Mouse (Mus musculus) C3H10T1/2 (cell line): Measurements from ENCODE around the gene Olfr314. TPM values are rescaled to one million over a fixed set of nuclear protein-coding genes. Genes with fewer than 3 reads are reported as not detected.

Experiments used
- polyA plus RNA-seq, 2 experiments: library from polyadenylated mRNA; unstranded; fragments of >200 nt; fragmentation: generic; extraction: Trizol; gene quantifications; one replicate each; pipeline ENCODE4 v1.2.1; 2012; ENCODE audit warnings: missing spikeins in 2 of 2

The Olfr314 gene
- not detected for polyA plus RNA-seq

DNA sequence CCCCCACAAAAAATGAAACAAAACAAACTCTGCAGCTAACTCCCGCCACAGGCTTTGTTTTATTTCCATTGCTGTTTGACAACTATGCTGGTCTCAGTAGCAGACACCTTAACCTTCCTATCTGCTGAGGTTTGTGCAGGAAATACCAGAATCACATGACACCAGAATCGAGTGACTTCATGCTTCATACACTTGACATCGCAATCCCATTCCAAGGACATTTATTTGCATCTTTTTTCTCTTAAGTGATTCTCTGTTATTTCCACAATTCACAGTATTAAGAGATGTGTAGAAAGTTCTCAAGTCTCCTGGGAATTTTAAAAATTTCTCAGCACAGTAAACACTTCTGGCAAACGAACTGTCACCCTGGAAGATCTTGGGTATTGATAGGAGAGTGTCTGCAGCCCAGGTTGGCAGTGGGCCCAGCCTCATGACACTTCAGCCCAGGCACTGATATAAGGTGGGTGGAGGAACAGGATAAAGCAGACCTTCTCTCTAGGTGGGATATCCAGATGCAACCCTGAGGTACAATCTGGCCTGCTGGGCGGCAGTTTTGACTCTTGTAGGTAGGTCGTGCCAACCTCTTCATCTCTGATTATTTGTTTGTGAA, at the start of gene Olfr314:
TSS of gene Olfr314 (plus strand) at position 473 of the 610 bp plus-strand sequence.

DNA sequence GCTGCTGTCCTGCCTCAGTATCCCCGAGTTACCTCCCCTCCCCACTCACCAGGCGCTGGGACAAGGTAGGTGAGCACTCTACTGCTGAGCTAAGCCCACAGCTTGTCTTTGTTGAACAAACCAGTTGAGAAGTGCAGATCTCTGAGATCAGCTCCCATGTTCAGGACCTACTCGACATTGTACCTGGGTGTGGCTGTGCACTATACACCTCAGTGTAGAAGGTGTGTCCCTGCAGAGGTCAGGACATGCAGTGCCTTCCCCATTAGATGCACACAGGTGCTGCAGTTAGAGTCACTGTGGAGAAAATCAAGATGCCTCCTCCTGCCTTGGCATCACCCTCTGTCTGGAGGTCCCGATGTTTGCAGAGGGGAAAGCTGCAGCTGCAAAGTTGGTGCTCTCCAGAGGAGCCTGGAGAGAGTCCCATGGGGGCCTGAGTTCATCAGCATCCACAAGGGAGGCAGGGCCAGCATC, 43.9 kb upstream of the Olfr314 start, which contains the start of gene Olfr317:
TSS of gene Olfr317 (minus strand) at position 421 of the 471 bp plus-strand sequence.

DNA sequence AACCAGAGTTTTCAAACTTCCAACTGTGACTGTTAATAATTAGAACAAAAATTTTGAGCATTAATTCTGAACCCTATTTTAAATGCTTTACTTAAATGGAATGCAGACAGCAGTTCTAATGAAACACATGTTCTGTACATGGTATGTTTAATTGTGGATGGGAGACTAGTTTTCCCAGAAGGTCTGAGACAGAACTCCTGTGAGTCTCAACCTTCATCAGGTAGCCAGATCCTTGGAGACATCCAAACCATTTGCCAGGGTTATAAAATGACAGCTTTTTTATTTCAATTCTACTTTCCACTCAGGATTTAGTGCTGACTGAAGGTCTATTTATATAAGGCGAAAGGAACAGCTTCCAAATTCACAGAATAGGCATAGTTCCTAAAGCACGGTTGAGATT, 30.3 kb upstream of the Olfr314 start, which contains the start of gene Olfr316:
TSS of gene Olfr316 (plus strand) at position 301 of the 400 bp plus-strand sequence.

DNA sequence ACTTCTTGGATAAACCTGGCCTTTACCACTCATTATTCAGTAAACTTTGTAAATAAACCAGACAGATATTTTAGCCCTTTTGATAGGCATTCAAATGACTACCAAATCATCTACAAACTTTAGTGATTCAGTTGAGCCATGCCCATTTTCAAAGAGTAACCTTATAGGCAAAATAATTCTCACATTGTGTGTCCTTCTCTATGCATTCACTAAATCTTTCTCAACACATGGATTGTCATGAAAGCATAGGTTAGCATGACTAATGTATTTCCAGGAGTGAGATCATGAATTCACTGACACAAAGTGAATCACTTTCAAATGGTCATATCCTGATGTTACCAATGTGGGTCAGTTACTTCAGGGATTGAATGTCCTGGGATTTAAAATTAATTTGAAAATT, 9.9 kb upstream of the Olfr314 start, which contains the start of gene Olfr315:
TSS of gene Olfr315 (plus strand) at position 301 of the 400 bp plus-strand sequence.

DNA sequence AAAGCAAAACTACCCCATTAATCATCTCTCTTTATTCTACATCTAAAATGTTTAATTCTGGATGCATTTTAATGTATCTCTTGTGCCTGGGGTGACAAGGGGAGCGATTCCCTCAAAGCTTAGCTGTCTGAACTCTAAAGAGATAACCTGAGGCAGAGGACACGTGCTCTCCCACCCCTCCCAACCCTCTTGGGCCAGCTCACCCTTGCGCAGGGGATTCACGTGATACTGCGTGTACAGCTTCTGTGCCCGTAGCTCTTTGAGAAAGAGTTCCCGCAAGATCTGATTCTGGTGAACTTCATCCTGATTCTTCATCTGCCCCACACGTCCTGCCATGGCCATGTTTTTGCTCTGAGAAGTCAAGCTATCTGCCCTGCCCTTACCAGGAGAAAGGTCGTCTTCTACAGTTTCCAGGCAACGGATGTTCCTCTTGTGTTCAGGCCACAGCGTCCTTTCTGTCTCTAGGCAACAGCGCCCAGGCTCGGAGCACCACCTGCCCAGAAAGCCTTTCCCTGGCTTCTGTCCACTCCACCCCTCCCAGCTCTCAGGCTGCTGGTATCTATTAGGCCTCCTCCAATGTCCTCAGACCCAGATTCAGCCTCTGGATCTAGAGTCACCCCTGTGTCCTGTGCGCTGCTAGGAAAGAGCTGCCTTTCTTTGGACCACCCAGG, 18.9 kb downstream of the Olfr314 start, which contains the start of gene Fam183b:
TSS of gene Fam183b (minus strand) at position 403 of the 671 bp plus-strand sequence.

DNA sequence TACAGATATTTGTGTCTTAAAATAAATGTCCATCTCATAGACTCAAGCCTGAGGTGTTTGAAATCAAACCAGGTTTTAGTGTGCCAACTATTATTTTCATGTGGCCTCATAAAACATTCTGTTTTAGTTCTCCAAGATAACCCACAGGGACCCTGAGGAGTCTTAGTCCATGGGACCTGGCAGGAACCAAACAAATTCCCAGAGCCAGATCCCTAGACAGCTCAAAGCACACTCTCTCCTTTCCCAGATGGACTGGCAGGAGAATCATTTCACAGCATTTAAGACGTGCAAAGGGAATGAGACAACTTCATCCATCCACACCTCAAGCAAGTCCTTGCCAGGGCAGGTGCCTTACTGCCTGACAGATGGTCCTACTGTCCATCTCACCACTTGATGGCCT, 31.9 kb downstream of the Olfr314 start, which contains the start of gene Olfr313:
TSS of gene Olfr313 (plus strand) at position 301 of the 400 bp plus-strand sequence.

DNA sequence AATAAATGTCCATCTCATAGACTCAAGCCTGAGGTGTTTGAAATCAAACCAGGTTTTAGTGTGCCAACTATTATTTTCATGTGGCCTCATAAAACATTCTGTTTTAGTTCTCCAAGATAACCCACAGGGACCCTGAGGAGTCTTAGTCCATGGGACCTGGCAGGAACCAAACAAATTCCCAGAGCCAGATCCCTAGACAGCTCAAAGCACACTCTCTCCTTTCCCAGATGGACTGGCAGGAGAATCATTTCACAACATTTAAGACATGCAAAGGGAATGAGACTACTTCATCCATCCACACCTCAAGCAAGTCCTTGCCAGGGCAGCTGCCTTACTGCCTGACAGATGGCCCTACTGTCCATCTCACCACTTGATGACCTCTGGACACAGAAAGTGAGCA, 46.2 kb downstream of the Olfr314 start, which contains the start of gene Olfr312:
TSS of gene Olfr312 (plus strand) at position 301 of the 400 bp plus-strand sequence.

Other genes with a start within 250 kb of the Olfr314 start
- gene Olfr330, start 248.1 kb upstream of the Olfr314 start, polyA plus RNA-seq = not detected
- not detected for gene Olfr329-ps, start 236.5 kb upstream of the Olfr314 start, polyA plus RNA-seq
- not detected for gene Olfr328, start 227.3 kb upstream of the Olfr314 start, polyA plus RNA-seq
- gene Olfr224, start 212.4 kb upstream of the Olfr314 start, polyA plus RNA-seq = not detected
- not detected for gene Olfr325, start 205.2 kb upstream of the Olfr314 start, polyA plus RNA-seq
- not detected for gene Olfr324, start 187.8 kb upstream of the Olfr314 start, polyA plus RNA-seq
- gene 2210407C18Rik, start 166.9 kb upstream of the Olfr314 start, polyA plus RNA-seq = not detected
- gene Olfr323, start 152.5 kb upstream of the Olfr314 start, polyA plus RNA-seq = not detected
- not detected for gene Trim58, start 142.5 kb upstream of the Olfr314 start, polyA plus RNA-seq
- gene Olfr322, start 124.2 kb upstream of the Olfr314 start, polyA plus RNA-seq = not detected
- not detected for gene Olfr320, start 101.9 kb upstream of the Olfr314 start, polyA plus RNA-seq
- gene Olfr319, start 83.8 kb upstream of the Olfr314 start, polyA plus RNA-seq = not detected
- gene Olfr318, start 58.9 kb upstream of the Olfr314 start, polyA plus RNA-seq = not detected
- not detected for gene Olfr317, start 43.7 kb upstream of the Olfr314 start, polyA plus RNA-seq
- gene Olfr316, start 30.2 kb upstream of the Olfr314 start, polyA plus RNA-seq = not detected
- gene Olfr315, start 9.8 kb upstream of the Olfr314 start, polyA plus RNA-seq = not detected
- not detected for gene Fam183b, start 19.0 kb downstream of the Olfr314 start, polyA plus RNA-seq
- not detected for gene Olfr313, start 32.0 kb downstream of the Olfr314 start, polyA plus RNA-seq
- gene Olfr312, start 46.3 kb downstream of the Olfr314 start, polyA plus RNA-seq = not detected
- not detected for gene Olfr311, start 56.3 kb downstream of the Olfr314 start, polyA plus RNA-seq
- 1 to 10 TPM in 1 of 2 experiments, under 1 TPM in 1; 0.11 to 2.9 TPM for gene Gm12258, start 64.2 kb downstream of the Olfr314 start, polyA plus RNA-seq
- gene 2810021J22Rik, start 84.3 kb downstream of the Olfr314 start, polyA plus RNA-seq = 1 to 10 TPM in 1 of 2 experiments, under 1 TPM in 1; 0.29 to 1.5 TPM
- gene Zfp39, start 121.3 kb downstream of the Olfr314 start, polyA plus RNA-seq = 1 to 10 TPM in 1 of 2 experiments, under 1 TPM in 1; 0.09 to 1.9 TPM
- not detected for gene Btnl10, start 135.0 kb downstream of the Olfr314 start, polyA plus RNA-seq
- gene Rnf187, start 156.0 kb downstream of the Olfr314 start, polyA plus RNA-seq = 100 to 1,000 TPM; 296 to 362 TPM
- under 1 TPM; 0.05 to 0.38 TPM for gene Hist3h2ba, start 166.0 kb downstream of the Olfr314 start, polyA plus RNA-seq
- 10 to 100 TPM in 1 of 2 experiments, 1 to 10 TPM in 1; 3.7 to 31.0 TPM for gene Hist3h2a, start 171.7 kb downstream of the Olfr314 start, polyA plus RNA-seq
- under 1 TPM; 0.05 to 0.61 TPM for gene Trim17, start 171.7 kb downstream of the Olfr314 start, polyA plus RNA-seq
- 10 to 100 TPM in 1 of 2 experiments, 1 to 10 TPM in 1; 6.5 to 24.8 TPM for gene Trim11, start 195.1 kb downstream of the Olfr314 start, polyA plus RNA-seq